Mouse (Mus musculus) liver, embryonic 14.5 days (tissue): ENCODE measurements around the gene Gm28043. TPM values are rescaled to one million over a fixed set of nuclear protein-coding genes. Genes with fewer than 3 reads are reported as not detected.

Source experiments
- ATAC-seq: fragments of 200-750 bp; cut with Nextera tagmentation; 2 replicates; pipeline ENCODE4 v1.8.0; 2017; ENCODE audit warnings: moderate number of reproducible peaks, mild to moderate bottlenecking, moderate library complexity; ENCODE audit not compliant: insufficient read depth
- DNase-seq, 3 experiments: peaks; one replicate each; pipeline ENCODE4 v3.0.0-alpha.2; 2012 to 2013; ENCODE audit warnings: low read depth in 3 of 3, low spot score in 3 of 3
- H3K27ac ChIP-seq: fragments of 300-500 bp; sonication (generic); 2 replicates; pipeline ENCODE4 v1.5.1; 2014; ENCODE audit warnings: moderate library complexity, mild to moderate bottlenecking, control low read depth, inconsistent platforms
- H3K27me3 ChIP-seq: fragments of 300-500 bp; sonication (generic); 2 replicates; pipeline ENCODE4 v1.6.1; 2014; ENCODE audit warnings: mild to moderate bottlenecking, low read length, moderate library complexity; ENCODE audit not compliant: control insufficient read depth, insufficient read depth
- H3K36me3 ChIP-seq: fragments of 300-500 bp; sonication (generic); replicated peaks from 2 replicates; pipeline ENCODE4 v1.6.1; 2014; ENCODE audit warnings: low read depth; ENCODE audit not compliant: control insufficient read depth, insufficient read depth
- H3K4me1 ChIP-seq, 2 experiments: fragments of 200-500 bp in 1 of 2; fragments of 300-500 bp in 1 of 2; sonication (generic) in 1 of 2; replicated peaks; 2 replicates each; pipeline ENCODE4 v1.6.1; 2012 to 2014; ENCODE audit warnings: antibody characterized with exemption in 1 of 2, inconsistent platforms in 1 of 2, low read length in 1 of 2; ENCODE audit not compliant: control insufficient read depth in 2 of 2, insufficient read depth in 2 of 2
- H3K4me2 ChIP-seq: fragments of 300-500 bp; sonication (generic); 2 replicates; pipeline ENCODE4 v1.6.1; 2014; ENCODE audit warnings: low read depth, mild to moderate bottlenecking, control low read depth, moderate library complexity
- H3K4me3 ChIP-seq, 2 experiments: fragments of 200-500 bp in 1 of 2; fragments of 300-500 bp in 1 of 2; sonication (generic) in 1 of 2; 2 replicates each; pipeline ENCODE4 v1.5.1; 2012 to 2014; ENCODE audit warnings: low read depth in 2 of 2, low read length in 2 of 2, mild to moderate bottlenecking in 2 of 2, control low read depth in 1 of 2, inconsistent platforms in 1 of 2, moderate library complexity in 1 of 2; ENCODE audit not compliant: insufficient read depth in 1 of 2
- H3K9ac ChIP-seq: fragments of 300-500 bp; sonication (generic); replicated peaks from 2 replicates; pipeline ENCODE4 v1.6.1; 2014; ENCODE audit warnings: mild to moderate bottlenecking, control low read depth, moderate library complexity
- H3K9me3 ChIP-seq: fragments of 300-500 bp; sonication (generic); 2 replicates; pipeline ENCODE4 v1.6.1; 2016; ENCODE audit warnings: low read length, mixed read lengths; ENCODE audit not compliant: control insufficient read depth
- CTCF ChIP-seq: IDR thresholded peaks from 2 replicates; pipeline ENCODE4 v1.5.1; 2016; ENCODE audit warnings: antibody characterized with exemption, low read depth, control low read depth
- EP300 ChIP-seq: IDR thresholded peaks from 2 replicates; pipeline ENCODE4 v1.6.1; 2016; ENCODE audit warnings: antibody characterized with exemption, low read depth
- WGBS: fragments of 180-500 bp; shearing (Covaris S2); extraction: QIAGEN DNeasy Blood & Tissue Kit; methylation state at CpG from one replicate; pipeline ENCODE4 v1.1.7; 2014; ENCODE audit not compliant: insufficient replicate concordance; 5-methylcytosine and 5-hydroxymethylcytosine counted together
- polyA plus RNA-seq, 2 experiments: library from polyadenylated mRNA; depleted of rRNA in 1 of 2; stranded (reverse) in 1 of 2; unstranded in 1 of 2; fragments of >200 nt; fragmentation: Nextera tagmentation in 1 of 2; extraction: Ambion mirVana in 1 of 2; gene quantifications; 2 replicates each; pipeline versions ENCODE4 v1.2.1 to v1.2.3; 2012 to 2014

Gene Gm28043
- polyA plus RNA-seq, 2 experiments = 0.38 to 1.4 TPM

DNA sequence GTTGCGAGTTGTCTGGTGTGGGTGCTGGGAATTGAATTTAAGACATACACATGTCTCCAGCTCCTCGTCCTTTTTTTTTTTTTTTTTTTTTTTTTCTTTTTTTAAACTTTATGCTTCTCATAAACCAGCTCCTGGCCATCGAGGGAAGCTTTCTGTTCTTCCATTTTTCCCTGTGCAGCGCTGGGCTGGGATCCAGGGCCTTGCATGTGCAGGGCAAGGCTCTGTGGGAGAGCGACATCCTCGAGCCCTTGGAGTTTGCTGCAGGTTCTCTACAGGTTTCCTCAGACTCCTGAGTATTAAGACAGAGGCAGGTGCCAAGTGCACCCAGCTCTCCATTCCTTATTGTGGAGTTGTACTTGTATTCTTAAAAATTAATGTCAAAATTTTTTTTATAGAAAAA lies 47.5 kb downstream of the Gm28043 start:
- Histone ChIP-seq H3K9ac (0 out of 2 replicates have a peak overlapping the region, but pooled peaks have one; percentile 99), H3K9me3 (no peaks in the 10 kb centered on the region), H3K4me3 (peak overlapping the region in 1 of 2 experiments; percentile 98; a peak in 2 of 4 replicates), H3K4me1 (peaks cover 19 to 27% of the 10 kb centered on the region in 2 experiments), H3K36me3 (peaks cover 33% of the 10 kb centered on the region), H3K4me2 (peak overlapping the region; percentile 95), H3K27ac (no peak overlapping the region), H3K27me3 (no peaks in the 10 kb centered on the region)
- ATAC-seq (no peak), DNase-seq (no peak)
- TF ChIP-seq CTCF (no peak), EP300 (no peak)
- 80% methylated on average over 6 of the region's 6 CpGs for WGBS

DNA sequence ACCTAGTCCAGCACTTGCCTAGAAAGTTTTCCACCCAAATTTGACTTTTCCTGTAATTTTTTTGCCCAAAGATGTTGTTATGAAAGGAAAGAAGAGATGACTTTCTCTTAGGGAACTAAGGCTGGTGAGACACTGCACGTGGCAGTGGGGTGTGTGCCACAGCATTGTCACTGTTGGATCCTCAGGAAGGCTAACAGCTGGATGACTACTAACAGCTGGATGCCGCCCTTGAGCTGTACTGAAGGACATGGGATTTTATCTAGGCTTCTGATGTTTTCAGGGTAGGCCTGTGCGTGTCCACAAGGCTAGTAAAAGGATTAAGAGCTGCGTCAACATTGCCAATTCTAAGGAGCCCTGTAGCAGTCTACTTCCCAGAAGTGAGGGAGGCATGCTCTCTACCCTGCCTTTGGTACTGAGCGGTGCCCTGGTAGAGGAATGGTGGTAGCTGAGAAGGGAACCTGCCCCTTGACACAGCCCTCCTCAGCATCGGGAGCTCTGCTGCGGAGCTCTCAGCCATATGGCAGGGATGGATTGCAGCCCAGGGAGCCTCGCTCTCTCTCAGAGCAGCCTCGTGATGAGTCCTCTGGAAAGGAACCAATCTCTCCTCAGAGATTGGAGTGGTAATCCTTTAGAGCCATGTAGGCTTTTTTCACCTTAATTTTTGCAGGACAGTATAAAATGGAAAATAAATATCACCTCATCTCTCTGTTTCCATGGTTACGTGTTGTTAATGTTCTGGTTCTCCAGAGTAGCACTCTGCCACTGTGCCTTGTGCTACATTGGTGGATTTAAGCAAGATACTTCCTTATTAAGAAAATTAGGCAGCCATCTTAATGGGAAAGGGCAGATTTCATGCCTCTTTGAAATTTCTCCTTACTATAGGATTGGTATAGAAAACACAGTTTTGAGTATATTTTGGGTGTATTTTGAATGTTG lies 53.6 kb downstream of the Gm28043 start:
- H3K4me2 ChIP-seq = no peak overlapping the region
- H3K27ac ChIP-seq = peak overlapping the region; percentile 12; the same call in 1 of the 2 replicates
- no peak for ATAC-seq
- H3K9me3 ChIP-seq = no peaks in the 10 kb centered on the region
- 78% methylated on average over 10 of the region's 10 CpGs for WGBS
- peaks cover 45% of the 10 kb centered on the region for H3K36me3 ChIP-seq
- H3K9ac ChIP-seq = no peak overlapping the region
- DNase-seq = no peak
- TF ChIP-seq EP300 (no peak), CTCF (no peak)
- H3K27me3 ChIP-seq = no peaks in the 10 kb centered on the region
- H3K4me1 ChIP-seq = peaks cover 22 to 26% of the 10 kb centered on the region in 2 experiments
- H3K4me3 ChIP-seq = no peak overlapping the region

GRCm38 (mm10) chr17:29669030-29669429 lies 54.4 kb downstream of the Gm28043 start:
- no peak for TF ChIP-seq CTCF
- ATAC-seq = 0 out of 2 replicates have a peak, but pooled peaks have one; percentile 27
- WGBS = 50% methylated on average over 4 of the region's 4 CpGs
- peak overlapping the region; percentile 48 for H3K4me2 ChIP-seq
- no peak overlapping the region for H3K4me3 ChIP-seq
- H3K4me1 ChIP-seq = peaks cover 22 to 26% of the 10 kb centered on the region in 2 experiments
- H3K9me3 ChIP-seq = no peaks in the 10 kb centered on the region
- H3K27ac ChIP-seq = peak overlapping the region; percentile 80
- DNase-seq = no peak
- no peak overlapping the region for H3K9ac ChIP-seq
- peaks cover 46% of the 10 kb centered on the region for H3K36me3 ChIP-seq
- H3K27me3 ChIP-seq = no peaks in the 10 kb centered on the region

DNA sequence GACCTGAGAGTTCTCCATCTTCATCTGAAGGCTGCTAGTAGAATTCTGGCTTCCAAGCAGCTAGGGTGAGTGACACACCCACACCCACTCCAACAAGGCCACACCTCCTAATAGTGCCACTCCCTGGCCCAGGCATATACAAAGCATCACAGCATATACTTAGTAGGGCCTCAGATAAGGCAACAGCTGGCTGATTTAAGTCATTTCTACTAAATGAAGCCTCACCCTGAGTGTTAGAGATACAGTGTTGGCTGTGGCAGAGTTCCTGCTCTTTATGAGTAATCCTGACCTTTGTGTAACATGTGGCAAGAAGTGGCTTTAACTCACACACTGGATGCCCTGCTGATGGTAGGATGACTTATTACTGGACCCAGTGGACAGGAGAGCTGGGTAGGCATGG lies 55.3 kb downstream of the Gm28043 start:
- TF ChIP-seq CTCF (no peak; the same call in 1 of the 2 replicates), EP300 (no peak)
- H3K4me3 ChIP-seq = no peak overlapping the region
- H3K9ac ChIP-seq = no peak overlapping the region; the same call in 1 of the 2 replicates
- H3K4me1 ChIP-seq = peaks cover 22 to 26% of the 10 kb centered on the region in 2 experiments
- ATAC-seq (peak; percentile 94), DNase-seq (peak; percentile 58 to 74 (median 67))
- H3K27me3 ChIP-seq = no peaks in the 10 kb centered on the region
- H3K4me2 ChIP-seq = peak overlapping the region; percentile 48
- no peaks in the 10 kb centered on the region for H3K9me3 ChIP-seq
- H3K27ac ChIP-seq = peak overlapping the region; percentile 80
- H3K36me3 ChIP-seq = peaks cover 46% of the 10 kb centered on the region

GRCm38 (mm10) chr17:29671021-29671420 lies 56.3 kb downstream of the Gm28043 start:
- ATAC-seq (no peak), DNase-seq (no peak)
- WGBS = 86% methylated on average over 2 of the region's 2 CpGs
- Histone ChIP-seq H3K4me3 (no peak overlapping the region), H3K9ac (no peak overlapping the region), H3K36me3 (peaks cover 54% of the 10 kb centered on the region), H3K4me1 (peaks cover 22 to 26% of the 10 kb centered on the region in 2 experiments), H3K27me3 (no peaks in the 10 kb centered on the region), H3K4me2 (no peak overlapping the region), H3K27ac (no peak overlapping the region), H3K9me3 (no peaks in the 10 kb centered on the region)
- TF ChIP-seq CTCF = no peak
- TF ChIP-seq EP300 = no peak
